Mouse (Mus musculus) brown adipose tissue, adult 24 weeks (tissue): ENCODE measurements at regions not wholly inside any gene's neighbourhood (a gene's known extent, or its start where the extent isn't known, plus 50 kb on each side); places are given as distances from the start of the nearest gene placed in this dataset.

Source experiments
- H3K27ac ChIP-seq: fragments of 200-500 bp; replicated peaks from 2 replicates; pipeline ENCODE4 v1.5.1; 2012; ENCODE audit warnings: low read depth, mild to moderate bottlenecking, low read length
- H3K4me1 ChIP-seq: fragments of 200-500 bp; 2 replicates; pipeline ENCODE4 v1.6.1; 2012; ENCODE audit warnings: low read length, mixed read lengths; ENCODE audit not compliant: control insufficient read depth, insufficient read depth, insufficient read length
- H3K4me3 ChIP-seq: fragments of 200-500 bp; 2 replicates; pipeline ENCODE4 v1.5.1; 2012; ENCODE audit warnings: low read depth, mild to moderate bottlenecking, low read length, moderate library complexity; ENCODE audit not compliant: insufficient read depth

DNA sequence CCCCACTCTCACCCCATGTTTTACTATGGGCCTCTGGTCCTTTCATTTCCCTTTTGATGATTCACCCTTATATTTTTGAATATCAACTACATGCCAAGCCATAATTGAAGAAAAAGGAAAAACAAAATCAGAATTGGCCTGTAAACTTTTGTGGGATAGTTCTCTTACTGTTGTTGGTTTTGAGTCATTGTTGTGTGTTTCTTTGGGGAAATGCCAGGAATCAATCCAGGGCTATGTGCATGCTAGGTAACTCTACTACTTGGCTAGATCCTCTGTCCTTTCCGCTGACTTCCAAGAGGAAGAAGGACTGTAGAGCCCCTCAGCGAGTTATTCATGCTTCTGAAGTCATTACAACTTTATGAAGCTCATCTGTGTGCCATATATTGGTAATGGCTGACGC lies 175.0 kb upstream of the Cited2 start:
- no peak overlapping the region for H3K27ac ChIP-seq
- H3K4me1 ChIP-seq: no peaks in the 10 kb centered on the region
- no peak overlapping the region for H3K4me3 ChIP-seq

DNA sequence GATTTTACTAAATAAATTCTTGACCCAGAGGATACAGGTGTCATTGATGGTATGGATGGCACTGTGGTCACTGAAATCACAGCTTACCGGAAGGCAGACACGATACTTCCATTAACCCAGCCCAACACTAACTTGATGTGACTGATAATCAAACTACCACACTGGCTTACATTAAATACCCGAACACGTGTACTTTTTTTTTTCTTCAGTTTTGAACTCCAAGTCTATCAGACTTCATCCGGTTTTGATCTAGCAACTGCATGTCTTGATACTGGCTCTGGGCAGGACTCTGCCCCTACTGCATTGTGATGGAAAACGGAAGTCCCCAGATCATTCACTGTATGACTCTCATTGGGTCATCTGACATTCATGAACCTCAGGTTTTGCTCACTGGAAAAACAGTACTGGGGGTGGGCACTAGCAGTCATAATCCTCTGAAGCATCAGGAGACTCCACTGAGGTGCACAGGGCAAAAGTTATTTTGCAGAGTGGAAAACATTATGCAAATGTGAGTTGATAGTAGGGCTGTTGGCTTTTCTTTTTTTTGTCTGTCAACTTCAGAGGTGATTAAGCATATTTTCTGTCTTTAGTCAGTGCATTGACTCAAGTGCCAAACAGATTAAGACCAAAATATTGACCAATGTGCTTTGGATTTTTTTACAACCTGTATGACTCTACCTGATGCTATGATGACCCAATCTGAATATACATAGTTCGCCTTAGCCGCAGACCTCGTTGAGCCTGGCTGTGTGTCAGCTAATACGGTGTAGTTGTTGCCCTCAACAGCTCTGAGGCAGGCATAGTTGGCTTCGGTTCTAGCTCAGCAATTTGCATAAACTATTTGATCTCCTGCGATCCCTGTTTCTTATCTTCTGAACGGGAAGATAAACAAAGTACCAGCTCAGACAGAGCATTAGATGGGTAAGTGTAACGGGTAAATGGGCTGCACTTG lies 174.1 kb upstream of the Cited2 start:
- Histone ChIP-seq H3K27ac (no peak overlapping the region), H3K4me1 (no peaks in the 10 kb centered on the region)

DNA sequence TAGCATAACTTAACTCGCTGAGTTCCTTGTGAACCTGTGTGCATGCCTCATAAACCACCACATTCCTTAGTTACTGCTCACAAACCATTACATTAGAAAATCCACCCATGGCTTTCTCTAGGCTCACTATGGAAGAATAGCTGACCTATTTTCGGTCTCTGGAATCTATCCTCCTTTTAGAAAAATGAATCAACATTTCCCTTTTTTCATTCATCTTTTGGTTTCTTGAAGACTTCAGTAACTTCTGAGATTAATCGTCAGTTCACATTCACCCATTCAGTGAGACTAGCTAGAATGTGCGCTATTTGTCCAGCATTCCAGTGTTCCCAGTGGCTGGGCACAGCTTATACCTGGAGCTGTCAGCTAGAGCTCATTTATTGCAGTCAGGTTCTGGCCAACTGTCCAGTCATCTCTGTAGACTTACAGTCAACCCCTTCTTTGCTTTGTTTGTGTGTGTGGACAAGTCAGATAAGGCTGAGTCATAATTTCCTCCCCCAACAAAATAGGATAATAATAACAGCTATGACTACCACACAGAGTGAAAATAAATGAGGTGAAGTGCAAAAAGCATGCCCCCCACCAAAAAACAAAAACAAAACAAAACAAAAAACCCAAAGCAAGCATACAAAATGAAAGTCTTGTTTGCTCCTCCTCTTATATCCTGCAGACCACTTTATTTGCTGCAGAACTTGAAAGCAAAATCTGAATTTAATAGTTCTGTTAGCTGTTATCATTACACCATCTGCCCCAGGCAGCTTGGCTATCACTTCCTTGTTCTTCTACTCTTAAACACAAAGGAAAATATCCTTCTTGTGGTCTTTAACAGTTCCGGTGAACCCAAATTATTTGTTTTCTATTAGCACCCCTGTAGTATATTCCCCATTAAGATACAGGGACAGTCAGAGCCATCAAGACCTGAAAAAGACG lies 173.0 kb upstream of the Cited2 start:
- no peaks in the 10 kb centered on the region for H3K4me1 ChIP-seq
- no peak overlapping the region for H3K4me3 ChIP-seq
- no peak overlapping the region for H3K27ac ChIP-seq

More for the DNA sequence above, 174.1 kb upstream of the Cited2 start:
- no peak overlapping the region for H3K4me3 ChIP-seq

DNA sequence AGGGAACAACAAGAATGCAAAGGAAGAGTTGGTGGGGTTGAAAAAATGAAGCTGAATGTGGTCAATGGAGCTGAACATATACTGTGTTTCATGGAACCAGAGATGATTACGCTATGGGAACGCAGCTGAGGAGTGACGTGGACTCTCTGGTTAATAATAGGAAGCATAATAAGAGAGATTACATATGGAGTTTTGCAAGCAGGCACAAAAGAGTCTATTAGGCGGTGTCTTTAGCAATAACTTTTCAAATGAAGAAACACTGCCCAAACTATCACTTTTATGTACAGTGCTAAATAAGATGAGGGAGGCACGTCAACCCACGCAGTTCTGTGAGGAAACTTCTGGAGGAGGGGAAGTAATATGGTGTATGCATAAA lies 172.4 kb upstream of the Cited2 start:
- Histone ChIP-seq H3K4me3 (no peak overlapping the region), H3K27ac (no peak overlapping the region), H3K4me1 (no peaks in the 10 kb centered on the region)

DNA sequence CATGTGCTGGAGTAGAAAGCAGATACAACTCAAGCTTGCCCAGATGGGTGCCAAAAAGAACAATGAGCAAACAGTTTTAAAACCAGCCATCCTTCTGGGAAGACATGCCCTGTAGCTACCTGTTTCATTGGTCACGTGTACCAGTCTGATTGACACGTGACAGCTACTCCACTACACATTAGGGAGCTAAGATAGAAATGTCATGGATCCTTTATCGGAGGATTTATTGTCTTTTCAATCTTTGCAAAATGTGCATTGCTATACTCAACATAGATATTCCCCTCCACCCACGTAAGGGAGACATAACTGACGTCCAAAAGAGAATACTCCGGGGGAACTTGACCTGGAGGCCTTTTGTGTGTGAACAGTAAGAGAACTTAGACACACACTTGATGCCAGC lies 171.1 kb upstream of the Cited2 start:
- Histone ChIP-seq H3K4me1 (no peaks in the 10 kb centered on the region), H3K4me3 (no peak overlapping the region), H3K27ac (no peak overlapping the region)

DNA sequence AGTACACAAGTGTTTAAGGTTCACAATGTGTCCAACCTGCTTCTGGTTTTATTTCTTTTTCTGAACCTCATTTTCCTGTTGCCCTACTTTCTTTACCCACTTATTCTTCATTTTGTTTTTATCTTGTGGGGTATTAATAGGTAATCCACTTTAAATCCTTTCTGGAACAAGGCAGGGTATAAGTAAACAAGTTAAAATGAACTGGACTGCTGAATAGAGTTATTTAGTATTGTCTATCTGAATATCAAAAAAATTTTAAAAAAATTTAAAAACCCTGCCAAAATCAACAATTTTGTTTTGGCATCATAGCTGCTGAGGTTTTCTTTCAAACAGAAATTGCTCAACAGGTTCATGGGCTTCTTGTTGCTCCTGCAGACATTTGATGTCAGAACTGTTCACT lies 170.7 kb upstream of the Cited2 start:
- H3K27ac ChIP-seq: no peak overlapping the region
- no peak overlapping the region for H3K4me3 ChIP-seq

DNA sequence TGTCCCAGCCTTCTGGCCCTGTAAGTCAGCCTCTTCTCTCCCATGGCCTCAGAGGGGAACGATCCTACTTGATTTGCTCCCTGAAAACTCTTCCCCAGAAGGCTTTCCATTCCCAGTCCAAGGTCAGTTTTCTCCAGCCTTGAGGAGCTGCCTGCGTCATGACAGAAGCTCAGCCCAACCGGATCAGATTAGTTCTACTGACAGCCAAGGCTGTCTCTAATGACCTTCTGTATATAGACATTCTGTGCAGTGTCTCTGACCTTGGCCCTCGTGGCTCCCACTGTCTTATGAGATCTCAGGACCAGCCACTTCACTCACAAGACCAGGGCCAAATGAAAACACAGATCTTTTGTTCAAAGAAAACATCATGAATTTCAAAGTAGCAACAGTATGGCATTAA lies 166.6 kb upstream of the Cited2 start:
- no peak overlapping the region for H3K27ac ChIP-seq
- no peaks in the 10 kb centered on the region; the same call in 1 of the 2 replicates for H3K4me1 ChIP-seq
- H3K4me3 ChIP-seq: no peak overlapping the region

More for the DNA sequence above, 170.7 kb upstream of the Cited2 start:
- H3K4me1 ChIP-seq: no peaks in the 10 kb centered on the region

DNA sequence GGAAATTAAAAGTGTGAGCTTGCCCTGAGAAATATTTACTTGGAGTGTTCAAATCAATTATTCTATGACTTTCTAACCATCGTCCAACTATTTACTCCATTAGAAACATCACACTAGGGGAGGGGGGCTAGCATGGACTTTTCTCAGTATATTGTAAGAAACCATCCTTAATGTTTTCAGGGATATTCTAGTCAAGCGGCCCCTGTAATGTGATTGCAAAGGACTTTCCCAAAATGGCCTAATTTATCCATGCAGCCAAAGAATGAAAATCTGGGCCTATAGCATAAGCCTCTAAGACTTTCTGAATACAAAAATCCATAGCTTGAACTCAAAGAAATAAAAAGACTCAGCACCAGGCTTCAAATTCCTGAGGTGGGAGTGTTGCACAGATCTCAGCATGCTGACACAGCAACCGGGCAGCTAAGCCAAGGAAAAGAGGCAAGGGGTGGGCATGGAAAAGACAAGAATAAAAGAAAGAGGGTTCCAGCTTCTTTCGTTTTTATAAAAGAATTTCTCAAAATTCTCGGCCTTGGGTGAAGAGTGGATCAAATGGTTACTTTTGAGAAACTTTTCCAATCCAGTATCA lies 163.6 kb upstream of the Cited2 start:
- peaks cover 6% of the 10 kb centered on the region; the same call in 1 of the 2 replicates for H3K4me1 ChIP-seq
- H3K4me3 ChIP-seq: no peak overlapping the region
- peak overlapping the region; percentile 41; the same call in 1 of the 2 replicates for H3K27ac ChIP-seq

DNA sequence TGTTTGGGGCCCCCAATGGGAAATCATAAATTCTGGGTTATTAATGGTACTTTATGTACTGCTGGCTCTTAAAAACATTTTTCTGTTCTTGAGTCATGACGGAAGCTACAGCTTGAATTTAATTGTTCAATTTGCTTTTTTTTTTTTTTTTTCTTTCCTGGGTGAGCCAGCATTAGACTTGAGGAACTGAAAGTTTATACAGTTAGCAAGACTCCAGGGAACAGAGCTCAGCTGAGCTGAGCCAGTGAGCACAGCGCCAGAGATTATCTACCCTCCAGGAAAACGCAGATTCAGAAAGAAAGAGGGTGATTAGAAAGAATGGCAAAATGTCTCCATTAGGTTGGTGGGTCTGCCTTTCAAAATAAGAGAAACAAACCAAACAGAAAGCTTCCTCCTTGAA lies 163.0 kb upstream of the Cited2 start:
- Histone ChIP-seq H3K4me1 (peaks cover 6% of the 10 kb centered on the region; the same call in 1 of the 2 replicates), H3K4me3 (no peak overlapping the region), H3K27ac (0 out of 2 replicates have a peak overlapping the region, but pooled peaks have one; percentile 12)

DNA sequence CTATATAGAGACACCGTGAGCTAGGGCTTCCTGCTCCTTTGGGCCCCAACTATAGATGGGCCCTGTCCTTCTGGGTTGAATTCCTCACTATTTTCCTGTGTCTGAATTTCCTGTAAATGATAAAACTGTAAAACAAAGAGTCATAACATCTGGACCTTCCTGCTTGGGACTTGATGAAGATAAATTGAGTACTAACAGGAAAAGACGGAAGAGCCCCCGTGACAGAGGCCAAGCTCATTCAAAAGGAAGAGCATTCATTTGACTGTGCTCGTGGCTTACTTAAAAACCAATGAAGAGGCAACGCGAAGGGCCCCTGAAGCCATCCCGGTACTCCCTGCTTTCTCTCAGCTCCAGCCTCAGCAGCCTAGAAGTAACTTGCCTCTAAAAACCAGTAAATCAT lies 161.6 kb upstream of the Cited2 start:
- Histone ChIP-seq H3K4me3 (no peak overlapping the region), H3K4me1 (peaks cover 6% of the 10 kb centered on the region; the same call in 1 of the 2 replicates), H3K27ac (no peak overlapping the region)

DNA sequence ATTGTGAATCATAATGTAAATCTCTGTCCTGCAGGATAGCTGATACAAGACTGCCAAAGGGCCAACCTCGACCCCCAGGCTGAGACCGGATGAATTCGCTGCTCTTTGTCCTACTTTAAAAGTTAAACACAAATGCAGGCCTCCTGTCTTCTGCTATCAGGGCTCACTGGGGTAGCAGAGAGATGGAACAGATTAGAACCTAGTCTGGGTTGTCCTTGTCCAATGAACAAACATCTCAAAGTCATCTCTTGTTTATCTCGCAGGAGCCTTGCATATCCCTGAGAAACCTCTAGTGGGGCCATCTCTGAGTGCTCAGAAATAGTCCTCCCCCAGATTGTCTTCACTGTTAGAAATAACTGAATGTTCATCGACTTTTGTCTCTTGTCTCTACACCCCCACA lies 161.0 kb upstream of the Cited2 start:
- H3K27ac ChIP-seq: no peak overlapping the region
- peaks cover 6% of the 10 kb centered on the region; the same call in 1 of the 2 replicates for H3K4me1 ChIP-seq
- H3K4me3 ChIP-seq: no peak overlapping the region

DNA sequence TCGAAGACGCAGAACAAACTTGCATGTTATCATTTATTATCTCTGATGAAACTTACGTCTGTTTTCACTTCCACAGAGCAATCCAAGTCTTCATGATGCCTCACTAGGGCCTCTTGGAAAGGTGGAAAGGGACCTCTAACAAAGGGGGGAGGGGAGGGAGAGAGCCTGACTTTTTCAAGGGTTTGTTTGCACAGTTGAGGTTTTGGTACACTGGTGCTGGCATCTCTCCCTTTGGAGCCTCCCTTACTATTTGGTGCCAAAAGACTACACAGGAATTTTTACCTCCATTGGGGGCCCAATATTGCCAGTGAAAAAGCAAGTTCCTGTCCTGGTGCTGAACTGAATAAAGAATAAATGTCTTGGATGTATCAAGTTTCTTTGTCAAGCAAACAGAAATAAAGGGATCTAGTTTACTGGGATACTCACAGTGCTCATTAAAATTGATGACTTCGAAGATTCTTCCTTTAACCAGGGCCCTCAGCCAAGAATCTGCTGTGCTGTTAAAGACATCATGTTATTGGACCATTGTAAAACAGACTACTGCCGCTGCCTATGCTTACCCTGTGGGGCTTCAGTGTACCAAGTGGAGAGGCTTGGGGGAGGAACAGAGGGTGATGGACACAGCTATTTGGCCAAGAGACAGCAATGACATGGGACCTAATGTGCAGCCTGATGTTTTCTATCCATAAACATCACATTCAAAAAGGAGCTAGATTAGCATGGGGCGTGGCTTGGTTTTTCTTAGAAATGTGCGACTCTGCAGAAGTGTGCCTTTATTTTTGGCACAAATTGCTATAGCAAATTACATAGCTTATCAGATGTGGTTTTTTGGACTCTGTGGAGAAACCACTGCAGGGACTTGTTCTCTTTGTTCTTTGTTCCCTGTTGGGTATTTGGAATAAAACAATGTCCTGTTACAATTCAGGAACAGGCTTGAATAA lies 160.3 kb upstream of the Cited2 start:
- H3K4me1 ChIP-seq: peaks cover 6% of the 10 kb centered on the region; the same call in 1 of the 2 replicates
- H3K4me3 ChIP-seq: no peak overlapping the region
- no peak overlapping the region for H3K27ac ChIP-seq

DNA sequence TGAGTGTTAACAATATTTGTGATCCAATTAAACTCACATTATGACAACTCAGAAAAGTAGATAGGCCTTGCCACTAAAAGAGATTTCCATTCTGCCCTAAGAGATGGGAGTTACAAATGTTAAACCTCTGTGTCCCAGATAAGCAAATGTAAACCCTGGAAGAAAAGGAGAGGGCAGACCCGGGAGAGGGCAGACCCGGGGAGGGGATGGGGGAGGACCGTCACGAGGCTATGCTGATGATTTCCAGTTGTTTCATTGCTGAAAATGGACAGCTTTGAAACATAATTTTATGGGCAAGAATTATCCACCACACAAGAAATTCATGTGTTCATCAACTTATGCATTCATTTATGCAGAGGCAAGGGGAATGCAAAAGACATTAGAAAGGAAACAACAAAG lies 159.7 kb upstream of the Cited2 start:
- peaks cover 6% of the 10 kb centered on the region; the same call in 1 of the 2 replicates for H3K4me1 ChIP-seq
- H3K27ac ChIP-seq: no peak overlapping the region
- no peak overlapping the region for H3K4me3 ChIP-seq
